Mouse (Mus musculus): Measurements from ENCODE around the gene Ildr1.

The Ildr1 gene

GRCm38 (mm10) chr16:36700484-36700883, 6.7 kb downstream of the Ildr1 start:
- WGBS: 95% methylated on average over 2 of the region's 2 CpGs

GRCm38 (mm10) chr16:36707702-36708423, 14.1 kb downstream of the Ildr1 start:
- WGBS: 82% methylated on average over 6 of the region's 6 CpGs

- 76% methylated on average over 7 of the region's 7 CpGs for WGBS
Measured at GRCm38 (mm10) chr16:36708751-36709150, 15.0 kb downstream of the Ildr1 start.

- WGBS: 95% methylated on average over 17 of the region's 17 CpGs
Measured at GRCm38 (mm10) chr16:36709405-36709804, 15.6 kb downstream of the Ildr1 start.

- 96% methylated on average over 2 of the region's 2 CpGs for WGBS
Measured at GRCm38 (mm10) chr16:36710794-36711193, 17.0 kb downstream of the Ildr1 start.

- 94% methylated on average over 12 of the region's 12 CpGs for WGBS
Measured at GRCm38 (mm10) chr16:36711760-36712159, 18.0 kb downstream of the Ildr1 start.

- WGBS: 78% methylated on average over 4 of the region's 4 CpGs
Measured at GRCm38 (mm10) chr16:36717481-36717880, 23.7 kb downstream of the Ildr1 start.

- 60% methylated on average over 13 of the region's 13 CpGs for WGBS
Measured at GRCm38 (mm10) chr16:36720194-36721055, 26.6 kb downstream of the Ildr1 start.

- WGBS: 43% methylated on average over 4 of the region's 4 CpGs
Measured at GRCm38 (mm10) chr16:36722739-36723138, 29.0 kb downstream of the Ildr1 start.

GRCm38 (mm10) chr16:36723880-36724443, 30.2 kb downstream of the Ildr1 start:
- 38% methylated on average over 3 of the region's 3 CpGs for WGBS

GRCm38 (mm10) chr16:36728959-36729358, 35.2 kb downstream of the Ildr1 start:
- WGBS: 84% methylated on average over 2 of the region's 2 CpGs

GRCm38 (mm10) chr16:36733827-36734226, 40.0 kb downstream of the Ildr1 start:
- WGBS: 26% methylated on average over 1 of the region's 1 CpGs

GRCm38 (mm10) chr16:36735421-36735820, 41.6 kb downstream of the Ildr1 start:
- 91% methylated on average over 3 of the region's 3 CpGs for WGBS

GRCm38 (mm10) chr16:36739404-36739930, 45.7 kb downstream of the Ildr1 start:
- WGBS: 66% methylated on average over 4 of the region's 4 CpGs

- WGBS: 96% methylated on average over 8 of the region's 8 CpGs
Measured at GRCm38 (mm10) chr16:36743580-36743979, 49.8 kb downstream of the Ildr1 start.

- WGBS: 87% methylated on average over 4 of the region's 4 CpGs
Measured at GRCm38 (mm10) chr16:36747068-36747467, 53.3 kb downstream of the Ildr1 start.

- WGBS: 74% methylated on average over 2 of the region's 2 CpGs
Measured at GRCm38 (mm10) chr16:36747767-36748166, 54.0 kb downstream of the Ildr1 start.

- 94% methylated on average over 3 of the region's 3 CpGs for WGBS
Measured at GRCm38 (mm10) chr16:36751979-36752378, 58.2 kb downstream of the Ildr1 start.

- 83% methylated on average over 9 of the region's 13 CpGs for whole genome bisulfite sequencing
Measured at GRCm38 (mm10) chr16:36770191-36770771, 76.5 kb downstream of the Ildr1 start.

- WGBS: 59% methylated on average over 4 of the region's 4 CpGs
Measured at GRCm38 (mm10) chr16:36770830-36771229, 77.1 kb downstream of the Ildr1 start.

- WGBS: 48% methylated on average over 2 of the region's 2 CpGs
Measured at GRCm38 (mm10) chr16:36771244-36771643, 77.5 kb downstream of the Ildr1 start.

- 90% methylated on average over 3 of the region's 3 CpGs for WGBS
Measured at GRCm38 (mm10) chr16:36771703-36772102, 77.9 kb downstream of the Ildr1 start.

Data from cerebral cortex, adult 2 months (tissue).